Mouse (Mus musculus): ENCODE results near the gene Gm3667.
A peak's percentile ranks its signal among the peaks of the same experiment; 100 is the strongest.
"Not testable (repeated sequence)": the region's sequence is repeated elsewhere in the genome, so short reads cannot be mapped to it uniquely, and the experiment has no call there.

The Gm3667 gene

DNA sequence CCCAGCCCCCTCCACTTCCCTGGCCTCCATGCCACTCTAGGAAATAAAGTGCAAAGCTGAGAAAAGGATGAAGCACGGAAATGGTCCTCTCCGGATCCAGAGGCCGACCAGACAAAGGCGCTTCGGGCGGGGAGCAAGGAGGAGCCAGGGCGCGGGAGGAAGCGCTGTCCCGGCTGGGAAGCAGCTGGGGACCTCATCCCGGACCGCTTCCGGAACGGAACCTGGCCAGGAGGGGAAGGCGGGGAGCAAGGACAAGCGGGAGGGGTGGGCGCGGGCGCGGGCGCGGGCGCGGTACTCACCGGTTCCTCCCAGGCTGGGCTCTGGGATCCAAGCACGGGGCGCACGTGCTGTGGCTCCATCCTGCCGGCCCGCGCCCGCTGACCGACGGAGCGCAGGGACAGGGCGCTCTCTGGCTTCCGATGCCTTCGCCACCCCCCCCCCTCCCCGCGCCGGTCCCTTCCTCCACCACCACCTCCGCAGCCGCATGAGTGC is at the start of gene Gm3667:
Gm3667 (minus strand) TSS at position 442 of the 492 bp plus-strand sequence.
- DNase-seq (ENCODE audit: low read depth, low spot score), result peak; percentile 24

GRCm38 (mm10) chr14:6899881-6900280 is 10.1 kb upstream of the Gm3667 start:
- not testable (repeated sequence) for DNase-seq (ENCODE audit: low read depth, low spot score)

DNA sequence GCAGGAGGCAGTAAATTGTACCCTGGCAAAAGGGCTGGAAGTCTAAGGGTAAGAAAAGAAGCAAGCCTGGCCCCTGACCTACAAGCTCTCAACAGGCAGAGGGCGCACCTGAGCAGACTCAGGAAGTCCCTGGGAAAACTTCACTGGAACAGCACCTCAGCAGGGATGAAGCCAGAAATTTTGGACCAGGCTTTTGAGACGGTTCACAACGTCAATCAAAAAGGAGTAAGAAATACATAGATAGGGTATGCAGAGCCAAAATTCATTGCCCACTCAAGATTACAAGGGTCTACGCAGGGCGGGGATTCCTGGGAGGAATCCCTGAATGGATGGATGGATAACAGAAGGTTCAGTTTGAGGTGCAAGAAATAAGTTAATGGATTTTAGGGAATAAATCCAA is 951 bp downstream of the Gm3667 start:
- not testable (repeated sequence) for DNase-seq (ENCODE audit: low read depth, low spot score)

- not testable (repeated sequence) for DNase-seq (ENCODE audit: low read depth, low spot score)
Observed at GRCm38 (mm10) chr14:6840211-6840610, 49.6 kb downstream of the Gm3667 start, which contains the start of gene Gm3642. Gene Gm3642, minus strand, starts transcription at chr14:6840311.

DNA sequence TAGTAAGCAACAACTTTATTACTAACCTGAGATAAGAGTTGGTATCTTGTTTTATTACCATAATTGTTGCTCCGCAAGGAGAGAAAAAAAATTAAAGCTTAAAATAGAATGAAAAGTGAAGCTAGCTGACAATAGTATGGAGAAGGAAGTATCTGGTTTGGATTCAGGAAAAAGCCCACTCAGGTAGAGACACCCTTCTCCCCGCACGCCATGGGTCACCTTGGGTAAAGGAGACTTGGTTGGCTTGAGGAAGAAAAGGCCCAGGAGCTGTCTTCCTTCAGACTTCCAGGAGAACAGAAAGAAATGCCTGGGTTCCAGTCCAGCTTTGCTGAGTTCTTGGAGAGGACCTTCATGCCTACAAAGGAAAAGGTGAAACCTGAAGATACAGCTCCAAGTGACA is 66.5 kb downstream of the Gm3667 start:
- DNase-seq (ENCODE audit: low read depth, low spot score), result not testable (repeated sequence)
